Mouse (Mus musculus): ENCODE measurements around the gene Klhdc8a. TPM values are rescaled to one million over a fixed set of nuclear protein-coding genes. Genes with fewer than 3 reads are reported as not detected.

Klhdc8a gene
- polyA plus RNA-seq, 1 experiment, result 1.6 TPM

GRCm38 (mm10) chr1:132287991-132288451 is 10.4 kb upstream of the Klhdc8a start:
- WGBS, result 56% methylated on average over 11 of the region's 11 CpGs
- DNase-seq (ENCODE audit: low read depth, low spot score), result no peak

- WGBS, result 85% methylated on average over 6 of the region's 6 CpGs
- DNase-seq (ENCODE audit: low read depth, low spot score), result no peak
These were observed 8.5 kb upstream of the Klhdc8a start for GRCm38 (mm10) chr1:132289965-132290364.

- DNase-seq (ENCODE audit: low read depth, low spot score), result no peak
- 82% methylated on average over 11 of the region's 11 CpGs for WGBS
These were observed 7.3 kb upstream of the Klhdc8a start for GRCm38 (mm10) chr1:132290921-132291675.

- DNase-seq (ENCODE audit: low read depth, low spot score), result no peak
- 74% methylated on average over 4 of the region's 4 CpGs for WGBS
These were observed 6.7 kb upstream of the Klhdc8a start for GRCm38 (mm10) chr1:132291706-132292105.

GRCm38 (mm10) chr1:132292318-132293129 is 5.9 kb upstream of the Klhdc8a start:
- 15% methylated on average over 21 of the region's 21 CpGs for WGBS

GRCm38 (mm10) chr1:132295506-132295905 is 2.9 kb upstream of the Klhdc8a start:
- WGBS, result 84% methylated on average over 7 of the region's 7 CpGs
- DNase-seq (ENCODE audit: low read depth, low spot score), result no peak

More at GRCm38 (mm10) chr1:132292318-132293129, 5.9 kb upstream of the Klhdc8a start:
- no peak for DNase-seq (ENCODE audit: low read depth, low spot score)

GRCm38 (mm10) chr1:132296051-132296450 is 2.4 kb upstream of the Klhdc8a start:
- 62% methylated on average over 3 of the region's 3 CpGs for WGBS
- no peak for DNase-seq (ENCODE audit: low read depth, low spot score)

- WGBS, result 1% methylated on average over 67 of the region's 71 CpGs
- DNase-seq (ENCODE audit: low read depth, low spot score), result no peak
These were observed 507 bp downstream of the Klhdc8a start for GRCm38 (mm10) chr1:132298801-132299464.

GRCm38 (mm10) chr1:132299744-132300143 is 1.3 kb downstream of the Klhdc8a start:
- 85% methylated on average over 5 of the region's 5 CpGs for WGBS
- DNase-seq (ENCODE audit: low read depth, low spot score), result no peak

GRCm38 (mm10) chr1:132301242-132301641 is 2.8 kb downstream of the Klhdc8a start:
- DNase-seq (ENCODE audit: low read depth, low spot score), result no peak
- 90% methylated on average over 5 of the region's 5 CpGs for WGBS

GRCm38 (mm10) chr1:132302341-132302866 is 4.0 kb downstream of the Klhdc8a start:
- no peak for DNase-seq (ENCODE audit: low read depth, low spot score)
- 89% methylated on average over 9 of the region's 9 CpGs for WGBS

- no peak for DNase-seq (ENCODE audit: low read depth, low spot score)
- 57% methylated on average over 9 of the region's 9 CpGs for WGBS
These were observed 6.3 kb downstream of the Klhdc8a start for GRCm38 (mm10) chr1:132304618-132305214.

- WGBS, result 35% methylated on average over 4 of the region's 4 CpGs
- no peak for DNase-seq (ENCODE audit: low read depth, low spot score)
These were observed 7.7 kb downstream of the Klhdc8a start for GRCm38 (mm10) chr1:132306160-132306559.

- no peak for DNase-seq (ENCODE audit: low read depth, low spot score)
- 31% methylated on average over 4 of the region's 4 CpGs for WGBS
These were observed 8.4 kb downstream of the Klhdc8a start for GRCm38 (mm10) chr1:132306808-132307207.

GRCm38 (mm10) chr1:132307962-132308361 is 9.5 kb downstream of the Klhdc8a start:
- no peak for DNase-seq (ENCODE audit: low read depth, low spot score)
- 81% methylated on average over 6 of the region's 6 CpGs for WGBS

GRCm38 (mm10) chr1:132308674-132309073 is 10.2 kb downstream of the Klhdc8a start:
- no peak for DNase-seq (ENCODE audit: low read depth, low spot score)
- WGBS, result 79% methylated on average over 7 of the region's 7 CpGs

GRCm38 (mm10) chr1:132310754-132311153 is 12.3 kb downstream of the Klhdc8a start:
- DNase-seq (ENCODE audit: low read depth, low spot score), result no peak
- WGBS, result 58% methylated on average over 7 of the region's 7 CpGs

- DNase-seq (ENCODE audit: low read depth, low spot score), result no peak
- 76% methylated on average over 10 of the region's 10 CpGs for WGBS
These were observed 12.9 kb downstream of the Klhdc8a start for GRCm38 (mm10) chr1:132311174-132311859.

- no peak for DNase-seq (ENCODE audit: low read depth, low spot score)
- 31% methylated on average over 2 of the region's 2 CpGs for WGBS
These were observed 13.6 kb downstream of the Klhdc8a start for GRCm38 (mm10) chr1:132312043-132312442.

Data from large intestine, adult 2 months (tissue).